Mouse (Mus musculus) heart, adult 18-20 months (tissue): Measurements from ENCODE around the gene Sema4g. TPM values are rescaled to one million over a fixed set of nuclear protein-coding genes. Genes with fewer than 3 reads are reported as not detected.

Experiments used
- DNase-seq, 2 experiments: peaks; one replicate each; pipeline ENCODE4 v3.0.0; 2021 to 2022; ENCODE audit warnings: mixed read lengths in 1 of 2
- total RNA-seq, 2 experiments: library from RNA; stranded (reverse); gene quantifications; 2 replicates each; pipeline ENCODE4 v1.2.3; 2021

The Sema4g gene
- total RNA-seq, 2 experiments from 2014 or later, result 0.28 to 0.50 TPM

DNA sequence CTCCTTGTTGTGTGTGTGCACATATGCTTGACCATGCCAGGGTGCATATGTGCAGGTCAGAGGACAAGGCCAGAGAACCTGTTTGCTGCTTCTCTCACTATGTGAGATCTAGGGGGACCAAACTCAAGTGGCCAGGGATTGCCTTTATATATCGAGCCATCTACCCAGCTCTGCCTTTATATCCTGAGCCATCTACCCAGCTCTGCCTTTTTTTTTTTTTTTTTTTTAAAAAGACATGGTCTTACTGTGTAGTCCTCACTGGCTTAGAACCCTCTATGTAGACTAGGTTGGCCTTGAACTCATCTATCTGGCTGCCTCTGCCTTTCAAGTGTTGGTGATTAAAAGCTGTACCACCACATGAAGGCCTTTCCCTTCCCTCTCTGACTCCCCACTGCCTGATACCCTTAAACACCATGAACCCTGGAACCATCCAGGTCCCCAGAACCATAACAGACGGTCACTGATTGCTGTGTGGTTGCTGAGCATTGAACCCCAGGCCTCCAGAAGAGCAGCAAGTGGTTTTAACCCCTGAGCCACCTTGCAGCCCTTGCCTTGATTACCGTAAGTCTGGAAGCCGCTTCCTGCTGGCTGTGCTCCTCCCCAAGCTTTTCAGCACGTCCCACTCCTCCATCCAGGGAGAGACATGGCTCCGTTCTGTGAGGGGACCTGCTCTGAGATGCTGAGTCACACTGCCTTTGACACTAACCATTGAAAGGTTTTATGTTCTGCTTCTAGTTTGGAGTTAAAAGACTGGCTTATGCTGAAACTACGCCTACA is 15.0 kb downstream of the Sema4g start:
- DNase-seq, result no peak

- peak; percentile 63 to 64 for DNase-seq
Measured at GRCm38 (mm10) chr19:45005444-45005843, 16.5 kb downstream of the Sema4g start, which contains the start of gene Twnk. TSS of gene Twnk (plus strand) at chr19:45005663.

- peak; percentile 96 to 99 for DNase-seq
Measured at GRCm38 (mm10) chr19:45005957-45006712, 17.2 kb downstream of the Sema4g start, which contains the start of gene Mrpl43. TSS of gene Mrpl43 (minus strand) at chr19:45006442.

GRCm38 (mm10) chr19:45007021-45007420 is 18.1 kb downstream of the Sema4g start:
- DNase-seq, result no peak

GRCm38 (mm10) chr19:45007425-45008191 is 18.7 kb downstream of the Sema4g start:
- no peak for DNase-seq

DNA sequence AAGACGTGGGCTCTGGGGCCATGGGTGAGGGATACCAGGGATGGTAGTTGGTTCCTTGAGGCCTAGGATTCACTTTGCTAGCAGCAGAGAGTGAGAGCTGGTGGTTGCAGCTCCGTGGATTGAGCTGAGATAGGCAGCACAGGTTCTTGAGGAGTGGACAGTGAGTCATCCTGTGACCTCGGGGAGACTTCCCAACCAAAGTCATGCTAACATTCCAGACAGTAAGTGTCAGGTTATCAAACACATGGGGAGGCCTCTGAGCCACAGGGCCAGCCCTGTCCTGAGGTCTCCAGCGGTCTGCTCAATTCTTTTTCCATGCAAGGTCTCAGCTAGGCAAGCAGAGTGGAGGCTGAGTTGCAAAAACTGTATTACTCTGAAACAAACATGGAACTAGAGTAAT is 21.7 kb downstream of the Sema4g start:
- no peak for DNase-seq

DNA sequence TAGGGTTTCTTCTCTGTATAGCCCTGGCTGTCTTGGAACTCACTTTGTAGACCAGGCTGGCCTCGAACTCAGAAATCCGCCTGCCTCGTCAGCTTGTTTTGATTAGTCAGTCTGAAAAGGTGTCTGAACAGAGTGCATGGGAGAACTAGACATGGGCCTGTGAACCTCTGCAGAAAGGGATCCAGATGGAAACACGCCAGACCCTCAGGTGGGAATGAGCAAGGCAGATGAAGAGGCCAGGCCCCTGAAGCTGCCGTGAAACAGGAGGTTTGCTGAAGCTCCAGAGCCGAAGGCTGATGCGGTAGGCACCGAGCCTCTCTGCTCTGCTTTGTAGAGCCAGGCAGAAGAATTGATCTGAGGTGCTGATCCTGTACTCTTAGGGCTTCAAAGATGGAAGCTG is 23.3 kb downstream of the Sema4g start:
- no peak for DNase-seq

GRCm38 (mm10) chr19:45012636-45013035 is 23.7 kb downstream of the Sema4g start:
- DNase-seq, result peak; percentile 38 to 63

DNA sequence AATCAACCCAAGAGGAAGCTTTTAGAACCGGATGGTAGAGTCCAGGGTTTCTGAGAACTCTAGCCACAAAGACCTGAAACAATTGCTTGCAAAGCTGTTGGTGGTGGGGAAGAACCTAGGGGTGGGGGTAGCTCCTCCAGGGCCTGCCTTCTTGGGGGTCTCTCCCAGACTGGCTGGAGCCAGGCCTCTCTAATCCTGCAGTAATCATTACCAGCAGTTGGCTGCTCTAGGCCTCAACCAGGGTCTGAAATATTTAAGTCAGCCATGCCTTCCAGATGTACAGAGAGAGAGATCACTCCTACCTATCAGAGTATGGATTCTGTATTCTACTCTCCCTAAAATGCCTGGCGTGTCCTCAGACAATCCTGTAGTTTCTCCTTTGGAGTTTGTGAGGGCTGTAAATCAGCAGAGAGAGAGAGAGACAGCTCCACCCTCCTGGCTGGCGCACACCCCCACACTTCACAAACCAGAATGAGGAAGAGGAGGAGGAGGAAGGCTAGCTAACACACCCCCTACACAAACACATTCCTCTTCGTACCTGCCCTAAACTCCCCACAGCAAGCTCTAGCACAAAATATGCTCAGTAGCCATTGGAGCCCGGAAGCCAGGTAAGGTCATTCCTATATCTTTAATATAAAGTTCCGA is 24.8 kb downstream of the Sema4g start:
- no peak for DNase-seq

GRCm38 (mm10) chr19:45014335-45014971 is 25.6 kb downstream of the Sema4g start, which contains the start of gene Lzts2:
TSS of gene Lzts2 (plus strand) at chr19:45014414.
- DNase-seq, result peak in 1 of 2 experiments; percentile 47

GRCm38 (mm10) chr19:45014981-45015402 is 26.1 kb downstream of the Sema4g start:
- peak in 1 of 2 experiments; percentile 76 for DNase-seq

DNA sequence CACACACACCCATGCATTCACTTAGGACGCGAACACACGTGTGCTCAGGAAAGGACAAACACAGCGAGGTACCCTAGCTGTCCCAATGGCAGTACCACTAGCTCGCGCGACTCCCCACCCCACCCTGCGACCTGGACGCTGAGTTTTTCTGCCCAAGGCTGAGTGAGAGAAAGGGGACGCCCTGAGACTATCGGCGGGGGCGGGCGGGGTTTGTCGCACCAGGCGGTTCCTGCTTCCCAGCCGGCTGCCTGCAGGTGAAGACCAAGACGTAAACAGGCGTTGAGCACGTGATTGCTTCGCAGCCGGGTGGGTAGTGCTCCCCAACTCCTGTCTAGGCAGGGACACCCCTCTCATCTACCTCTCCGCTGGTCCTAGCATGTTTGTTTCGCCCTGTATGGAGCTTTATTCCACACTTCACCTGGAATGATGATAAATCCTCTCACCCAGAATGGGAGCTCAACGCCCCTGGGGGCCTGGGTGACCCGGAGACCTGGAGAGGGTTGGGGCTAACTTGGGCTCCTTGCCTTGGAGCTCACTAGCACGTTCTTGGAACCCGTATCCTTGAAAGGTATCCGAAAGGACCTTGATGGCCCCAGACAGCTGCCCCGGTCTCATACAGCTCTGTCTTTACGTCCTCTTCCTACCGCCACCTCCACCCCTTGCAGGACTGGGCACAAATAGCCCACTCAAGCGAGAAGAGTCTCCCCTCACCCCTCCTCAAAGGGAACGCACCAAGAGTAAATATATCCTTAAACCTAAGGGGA is 26.8 kb downstream of the Sema4g start:
- peak; percentile 78 to 82 for DNase-seq

- DNase-seq, result peak; percentile 91 to 92
Measured at GRCm38 (mm10) chr19:45016341-45017215, 27.7 kb downstream of the Sema4g start.

- DNase-seq, result peak; percentile 91
Measured at GRCm38 (mm10) chr19:45017216-45017771, 28.4 kb downstream of the Sema4g start.

DNA sequence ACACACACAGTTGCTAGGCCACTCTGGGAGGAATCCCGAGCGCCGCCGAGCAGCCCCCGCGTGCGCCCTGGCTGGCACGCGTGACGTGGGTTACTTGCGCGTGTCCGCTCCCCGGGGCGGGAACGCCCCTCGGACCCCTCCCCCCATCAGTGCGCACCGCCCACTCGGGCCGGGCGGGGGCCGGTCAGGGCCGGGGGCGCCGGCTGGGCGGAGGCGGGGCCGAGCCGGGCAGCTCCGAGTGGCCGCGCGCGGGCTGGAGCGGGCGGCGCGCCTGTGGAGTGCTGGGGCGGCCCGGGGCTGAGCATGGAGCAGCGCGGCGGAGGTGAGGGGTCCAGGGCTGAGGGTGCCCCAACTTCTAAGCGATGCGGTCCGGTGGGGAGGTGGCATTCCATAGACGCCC is 29.0 kb downstream of the Sema4g start:
- DNase-seq, result peak; percentile 88 to 94

- peak; percentile 49 to 70 for DNase-seq
Measured at GRCm38 (mm10) chr19:45018351-45018831, 29.5 kb downstream of the Sema4g start.

DNA sequence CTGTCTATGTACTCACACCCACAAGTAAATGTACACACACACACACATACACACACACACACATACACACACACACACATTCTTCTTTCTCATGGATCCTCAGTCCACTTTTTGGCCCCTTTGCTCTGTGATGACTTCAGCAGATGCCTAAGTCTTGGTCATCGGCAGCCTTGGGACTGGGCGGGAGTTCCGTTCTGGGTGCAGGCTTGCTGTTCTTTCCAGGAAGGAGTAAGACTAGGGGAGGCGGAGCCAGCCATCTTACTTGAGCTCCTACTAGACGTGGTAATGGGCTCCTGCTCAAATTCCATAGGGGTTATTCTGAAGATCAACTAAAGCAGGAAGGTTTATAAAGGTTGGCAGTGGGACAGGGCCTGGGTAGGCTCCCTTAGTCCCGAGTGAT is 31.4 kb downstream of the Sema4g start:
- DNase-seq, result peak; percentile 81 to 89

DNA sequence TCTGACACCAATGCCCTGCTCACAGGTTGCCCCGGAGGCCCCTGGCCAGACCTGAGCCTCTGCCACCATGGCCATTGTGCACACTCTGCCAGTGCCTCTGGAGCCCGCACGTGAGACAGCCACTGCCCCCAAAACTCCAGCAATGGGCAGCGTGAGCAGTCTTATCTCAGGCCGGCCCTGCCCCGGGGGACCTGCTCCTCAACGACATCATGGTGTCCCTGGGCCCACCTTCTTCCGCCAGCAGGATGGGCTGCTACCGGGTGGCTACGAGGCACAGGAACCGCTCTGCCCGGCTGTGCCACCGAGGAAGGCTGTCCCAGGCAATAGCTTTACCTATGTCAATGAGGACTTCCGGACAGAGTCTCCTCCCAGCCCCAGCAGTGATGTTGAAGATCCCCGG is 32.5 kb downstream of the Sema4g start:
- DNase-seq, result peak in 1 of 2 experiments; percentile 26

DNA sequence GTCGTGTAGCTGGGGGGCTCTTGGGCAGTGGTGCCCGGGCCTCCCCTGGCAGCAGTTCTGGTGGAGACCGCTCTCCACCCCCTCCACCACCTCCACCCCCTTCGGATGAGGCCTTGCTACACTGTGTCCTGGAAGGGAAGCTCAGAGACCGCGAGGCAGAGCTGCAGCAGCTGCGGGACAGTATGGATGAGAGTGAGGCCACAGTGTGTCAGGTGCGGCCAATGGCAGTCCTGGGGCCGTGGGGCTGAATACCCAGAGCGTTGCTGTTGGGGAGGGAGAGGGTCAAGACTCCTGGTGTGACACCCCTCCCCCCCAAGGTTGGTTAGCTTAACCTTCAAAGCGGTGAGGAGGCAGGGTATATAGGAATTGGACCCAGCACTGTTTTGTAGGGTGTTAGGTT is 35.1 kb downstream of the Sema4g start:
- peak in 1 of 2 experiments; percentile 11 for DNase-seq
